Mouse (Mus musculus) olfactory bulb, adult 2 months (tissue): ENCODE data around the gene Tnfaip2. TPM values are rescaled to one million over a fixed set of nuclear protein-coding genes. Genes with fewer than 3 reads are reported as not detected.

Source experiments
- H3K27ac ChIP-seq: fragments of 200-500 bp; 2 replicates; pipeline ENCODE4 v1.5.1; 2012; ENCODE audit warnings: low read depth, low read length; ENCODE audit not compliant: insufficient read depth
- H3K4me1 ChIP-seq: fragments of 200-500 bp; 2 replicates; pipeline ENCODE4 v1.6.1; 2012; ENCODE audit warnings: low read length; ENCODE audit not compliant: control insufficient read depth, insufficient read depth
- H3K4me3 ChIP-seq: fragments of 200-500 bp; 2 replicates; pipeline ENCODE4 v1.5.1; 2012; ENCODE audit warnings: mild to moderate bottlenecking, low read depth, low read length, moderate library complexity; ENCODE audit not compliant: insufficient read depth
- CTCF ChIP-seq: fragments of 200-500 bp; IDR thresholded peaks from 2 replicates; pipeline ENCODE4 v1.5.1; 2012; ENCODE audit warnings: low read depth, mild to moderate bottlenecking, low read length, moderate library complexity; ENCODE audit not compliant: insufficient read depth
- POLR2A ChIP-seq: fragments of 200-500 bp; IDR thresholded peaks from 2 replicates; pipeline ENCODE4 v1.6.1; 2012; ENCODE audit warnings: mild to moderate bottlenecking, low read depth, low read length, moderate library complexity; ENCODE audit not compliant: insufficient read depth
- WGBS: fragments of 180-500 bp; shearing (Covaris S2); methylation state at CpG from one replicate; pipeline ENCODE4 v1.1.7; 2018; 5-methylcytosine and 5-hydroxymethylcytosine counted together
- polyA plus RNA-seq: library from polyadenylated mRNA; stranded (reverse); fragments of >200 nt; gene quantifications from 2 replicates; pipeline ENCODE4 v1.2.4, GENCODE M21; 2012; ENCODE audit warnings: low replicate concordance; ENCODE audit not compliant: missing spikeins, insufficient read depth, insufficient read length

Tnfaip2 gene
- polyA plus RNA-seq, 1 experiment: not detected

GRCm38 (mm10) chr12:111503063-111503567 lies 60.8 kb downstream of the Tnfaip2 start:
- no peak for TF ChIP-seq CTCF
- no peak for TF ChIP-seq POLR2A
- 76% methylated on average over 12 of the region's 12 CpGs for WGBS

GRCm38 (mm10) chr12:111503571-111503970 lies 61.3 kb downstream of the Tnfaip2 start:
- TF ChIP-seq POLR2A (no peak), CTCF (no peak)
- Histone ChIP-seq H3K4me3 (no peak overlapping the region), H3K4me1 (0 out of 2 replicates have a peak, but pooled peaks cover 10% of the 10 kb centered on the region), H3K27ac (no peak overlapping the region)
- WGBS: 75% methylated on average over 5 of the region's 5 CpGs

More at GRCm38 (mm10) chr12:111503063-111503567, 60.8 kb downstream of the Tnfaip2 start:
- Histone ChIP-seq H3K27ac (no peak overlapping the region), H3K4me3 (no peak overlapping the region), H3K4me1 (0 out of 2 replicates have a peak, but pooled peaks cover 10% of the 10 kb centered on the region)

Other genes starting within 250 kb of the Tnfaip2 start
- not detected in 2 replicates for gene Amn, start 171.4 kb upstream of the Tnfaip2 start, polyA plus RNA-seq
- gene Cdc42bpb, start 64.8 kb upstream of the Tnfaip2 start, polyA plus RNA-seq: not detected in 2 replicates
- gene Lbhd2, start 35.7 kb upstream of the Tnfaip2 start, polyA plus RNA-seq: not detected in 2 replicates
- not detected in 2 replicates for gene Exoc3l4, start 25.5 kb upstream of the Tnfaip2 start, polyA plus RNA-seq
- not detected in 2 replicates for gene Gm266, start 43.4 kb downstream of the Tnfaip2 start, polyA plus RNA-seq
- 214 TPM in 1 of 2 replicates, not detected in the other for gene Eif5, start 95.5 kb downstream of the Tnfaip2 start, polyA plus RNA-seq
- gene Mark3, start 132.1 kb downstream of the Tnfaip2 start, polyA plus RNA-seq: 214 TPM in 1 of 2 replicates, not detected in the other
- gene Ckb, start 229.9 kb downstream of the Tnfaip2 start, polyA plus RNA-seq: 210 and 316 TPM in 2 replicates
- gene Trmt61a, start 235.6 kb downstream of the Tnfaip2 start, polyA plus RNA-seq: not detected in 2 replicates